Mouse (Mus musculus): ENCODE measurements around the gene Rasgrp4. TPM values are rescaled to one million over a fixed set of nuclear protein-coding genes. Genes with fewer than 3 reads are reported as not detected.
"Not testable (repeated sequence)": the region's sequence is repeated elsewhere in the genome, so short reads cannot be mapped to it uniquely, and the experiment has no call there.

The Rasgrp4 gene
- polyA plus RNA-seq, 1 experiment from 2014 or later, result 0.29 TPM

GRCm38 (mm10) chr7:29124970-29125369, 9.7 kb upstream of the Rasgrp4 start, which contains the start of gene Ryr1:
Gene Ryr1 (minus strand): TSS chr7:29125179.
- Histone ChIP-seq H3K4me3 (ENCODE audit: low read depth, low read length) (peak within 1 kb of the TSS; percentile 31), H3K36me3 (ENCODE audit: control insufficient read depth, insufficient read depth) (no peaks in the 10 kb centered on the region), H3K4me2 (replicated peaks; ENCODE audit: low read depth) (peak within 1 kb of the TSS; percentile 61), H3K9me3 (ENCODE audit: control insufficient read depth) (no peaks in the 10 kb centered on the region), H3K4me1 (replicated peaks; ENCODE audit: control insufficient read depth, insufficient read depth, low read length) (0 out of 2 replicates have a peak, but pooled peaks cover 3% of the 10 kb centered on the region), H3K27me3 (replicated peaks; ENCODE audit: control insufficient read depth, insufficient read depth, low read length) (no peaks in the 10 kb centered on the region), H3K9ac (ENCODE audit: low read depth, low read length) (no peak within 1 kb of the TSS), H3K27ac (ENCODE audit: low read depth, low read length) (no peak within 1 kb of the TSS)
- WGBS, result 2% methylated on average over 16 of the region's 16 CpGs
- no peak for TF ChIP-seq CTCF (IDR thresholded peaks at IDR 0.05; ENCODE audit: low read depth)
- peak; percentile 75 for ATAC-seq

GRCm38 (mm10) chr7:29126173-29126915, 8.3 kb upstream of the Rasgrp4 start:
- no peaks in the 10 kb centered on the region for H3K27me3 ChIP-seq (replicated peaks; ENCODE audit: control insufficient read depth, insufficient read depth, low read length)
- no peaks in the 10 kb centered on the region for H3K9me3 ChIP-seq (ENCODE audit: control insufficient read depth)
- 0 out of 2 replicates have a peak, but pooled peaks cover 3% of the 10 kb centered on the region for H3K4me1 ChIP-seq (replicated peaks; ENCODE audit: control insufficient read depth, insufficient read depth, low read length)
- peak; percentile 50 for ATAC-seq
- H3K4me3 ChIP-seq (ENCODE audit: low read depth, low read length), result no peak overlapping the region
- no peak overlapping the region for H3K9ac ChIP-seq (ENCODE audit: low read depth, low read length)
- H3K36me3 ChIP-seq (ENCODE audit: control insufficient read depth, insufficient read depth), result no peaks in the 10 kb centered on the region
- 10% methylated on average over 7 of the region's 7 CpGs for WGBS
- H3K27ac ChIP-seq (ENCODE audit: low read depth, low read length), result no peak overlapping the region
- no peak overlapping the region for H3K4me2 ChIP-seq (replicated peaks; ENCODE audit: low read depth)
- TF ChIP-seq CTCF (IDR thresholded peaks at IDR 0.05; ENCODE audit: low read depth), result peak; percentile 81

- H3K9ac ChIP-seq (ENCODE audit: low read depth, low read length), result no peak overlapping the region
- H3K9me3 ChIP-seq (ENCODE audit: control insufficient read depth), result no peaks in the 10 kb centered on the region
- no peak overlapping the region for H3K4me2 ChIP-seq (replicated peaks; ENCODE audit: low read depth)
- 0 out of 2 replicates have a peak, but pooled peaks cover 3% of the 10 kb centered on the region for H3K4me1 ChIP-seq (replicated peaks; ENCODE audit: control insufficient read depth, insufficient read depth, low read length)
- peak; percentile 84 for TF ChIP-seq CTCF (IDR thresholded peaks at IDR 0.05; ENCODE audit: low read depth)
- H3K4me3 ChIP-seq (ENCODE audit: low read depth, low read length), result no peak overlapping the region
- ATAC-seq, result no peak
- WGBS, result 88% methylated on average over 2 of the region's 2 CpGs
- H3K36me3 ChIP-seq (ENCODE audit: control insufficient read depth, insufficient read depth), result no peaks in the 10 kb centered on the region
- no peaks in the 10 kb centered on the region for H3K27me3 ChIP-seq (replicated peaks; ENCODE audit: control insufficient read depth, insufficient read depth, low read length)
- H3K27ac ChIP-seq (ENCODE audit: low read depth, low read length), result no peak overlapping the region
Observed at GRCm38 (mm10) chr7:29128725-29129124, 5.9 kb upstream of the Rasgrp4 start.

GRCm38 (mm10) chr7:29134230-29134629, 421 bp upstream of the Rasgrp4 start:
- TF ChIP-seq CTCF (IDR thresholded peaks at IDR 0.05; ENCODE audit: low read depth), result no peak
- H3K4me1 ChIP-seq (replicated peaks; ENCODE audit: control insufficient read depth, insufficient read depth, low read length), result no peaks in the 10 kb centered on the region
- H3K27ac ChIP-seq (ENCODE audit: low read depth, low read length), result no peak overlapping the region
- no peaks in the 10 kb centered on the region for H3K9me3 ChIP-seq (ENCODE audit: control insufficient read depth)
- H3K36me3 ChIP-seq (ENCODE audit: control insufficient read depth, insufficient read depth), result no peaks in the 10 kb centered on the region
- H3K27me3 ChIP-seq (replicated peaks; ENCODE audit: control insufficient read depth, insufficient read depth, low read length), result no peaks in the 10 kb centered on the region; the same call in 1 of the 2 replicates
- H3K4me3 ChIP-seq (ENCODE audit: low read depth, low read length), result no peak overlapping the region
- peak overlapping the region; percentile 44 for H3K4me2 ChIP-seq (replicated peaks; ENCODE audit: low read depth)
- 5% methylated on average over 4 of the region's 4 CpGs for WGBS
- ATAC-seq, result no peak
- no peak overlapping the region for H3K9ac ChIP-seq (ENCODE audit: low read depth, low read length)

- ATAC-seq, result no peak
- Histone ChIP-seq H3K27ac (ENCODE audit: low read depth, low read length) (no peak overlapping the region), H3K27me3 (replicated peaks; ENCODE audit: control insufficient read depth, insufficient read depth, low read length) (no peaks in the 10 kb centered on the region; the same call in 1 of the 2 replicates), H3K4me2 (replicated peaks; ENCODE audit: low read depth) (no peak overlapping the region), H3K9ac (ENCODE audit: low read depth, low read length) (no peak overlapping the region), H3K4me3 (ENCODE audit: low read depth, low read length) (no peak overlapping the region), H3K9me3 (ENCODE audit: control insufficient read depth) (no peaks in the 10 kb centered on the region), H3K36me3 (ENCODE audit: control insufficient read depth, insufficient read depth) (no peaks in the 10 kb centered on the region), H3K4me1 (replicated peaks; ENCODE audit: control insufficient read depth, insufficient read depth, low read length) (no peaks in the 10 kb centered on the region)
- no peak for TF ChIP-seq CTCF (IDR thresholded peaks at IDR 0.05; ENCODE audit: low read depth)
- 32% methylated on average over 16 of the region's 16 CpGs for WGBS
Observed at GRCm38 (mm10) chr7:29137429-29137828, 2.8 kb downstream of the Rasgrp4 start.

GRCm38 (mm10) chr7:29139237-29139636, 4.6 kb downstream of the Rasgrp4 start:
- H3K4me3 ChIP-seq (ENCODE audit: low read depth, low read length); H3K4me2 ChIP-seq (replicated peaks; ENCODE audit: low read depth); H3K27me3 ChIP-seq (replicated peaks; ENCODE audit: control insufficient read depth, insufficient read depth, low read length); ATAC-seq; H3K4me1 ChIP-seq (replicated peaks; ENCODE audit: control insufficient read depth, insufficient read depth, low read length); H3K9me3 ChIP-seq (ENCODE audit: control insufficient read depth); H3K27ac ChIP-seq (ENCODE audit: low read depth, low read length); H3K9ac ChIP-seq (ENCODE audit: low read depth, low read length); H3K36me3 ChIP-seq (ENCODE audit: control insufficient read depth, insufficient read depth): not testable (repeated sequence)
- 86% methylated on average over 3 of the region's 4 CpGs for WGBS

Data from intestine, postnatal 0 days (tissue).